Mouse (Mus musculus): ENCODE data around the gene Rarb.

Gene Rarb

DNA sequence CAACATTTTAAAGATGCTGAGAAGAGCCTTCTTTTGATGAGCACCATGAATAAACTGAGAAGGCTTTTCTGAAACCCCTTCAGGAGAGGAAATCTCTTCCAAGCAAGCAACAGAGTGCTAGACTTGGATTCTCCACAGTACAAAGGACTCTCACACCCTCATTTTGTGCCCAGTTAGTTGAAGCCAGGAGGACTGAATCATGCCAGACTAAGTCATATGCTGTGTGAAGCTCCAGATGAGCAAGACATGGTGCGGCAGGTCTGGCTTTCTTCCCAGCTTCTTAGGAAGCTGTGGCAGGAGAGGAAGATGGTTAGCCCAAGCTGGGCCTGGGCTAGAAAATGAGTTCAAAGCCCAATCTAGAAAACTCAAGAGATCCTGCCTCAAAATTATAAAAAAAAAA is 267.1 kb downstream of the Rarb start:
- Histone ChIP-seq H3K4me1 (replicated peaks; ENCODE audit: low read depth, low read length) (no peaks in the 10 kb centered on the region), H3K4me3 (replicated peaks; ENCODE audit: low read length) (no peak overlapping the region), H3K27me3 (ENCODE audit: insufficient read depth, low read length) (no peaks in the 10 kb centered on the region; the same call in 1 of the 2 replicates), H3K9me3 (ENCODE audit: low read length) (peaks cover 7% of the 10 kb centered on the region; the same call in 1 of the 2 replicates), H3K36me3 (ENCODE audit: insufficient read depth, low read length) (no peaks in the 10 kb centered on the region)
- TF ChIP-seq CTCF (conservative IDR thresholded peaks at IDR 0.05; ENCODE audit: low read length) (no peak), POU5F1 (IDR thresholded peaks at IDR 0.05; ENCODE audit: borderline replicate concordance, low read length) (no peak), NANOG (IDR thresholded peaks at IDR 0.05; ENCODE audit: borderline replicate concordance, low read length) (no peak)

DNA sequence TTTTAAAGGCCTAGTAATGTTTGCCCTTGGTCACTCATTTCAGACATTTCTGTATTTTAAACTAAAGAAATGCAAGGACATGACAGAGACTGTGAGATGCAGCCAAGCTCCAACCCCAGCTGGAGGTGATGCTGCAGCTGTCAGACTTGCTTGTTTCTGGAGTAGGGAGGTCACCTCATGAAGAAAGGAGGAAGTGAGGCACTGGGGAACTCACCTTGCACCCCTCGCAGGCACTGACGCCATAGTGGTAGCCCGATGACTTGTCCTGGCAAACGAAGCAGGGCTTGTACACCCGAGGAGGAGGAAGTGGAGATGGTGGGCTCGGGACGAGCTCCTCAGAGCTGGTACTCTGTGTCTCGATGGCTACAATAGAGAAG is 270.8 kb downstream of the Rarb start:
- H3K4me3 ChIP-seq (replicated peaks; ENCODE audit: low read length) = no peak overlapping the region
- TF ChIP-seq NANOG (IDR thresholded peaks at IDR 0.05; ENCODE audit: borderline replicate concordance, low read length) (no peak), POU5F1 (IDR thresholded peaks at IDR 0.05; ENCODE audit: borderline replicate concordance, low read length) (no peak), CTCF (conservative IDR thresholded peaks at IDR 0.05; ENCODE audit: low read length) (no peak)
- no peaks in the 10 kb centered on the region for H3K9me3 ChIP-seq (ENCODE audit: low read length)
- H3K27me3 ChIP-seq (ENCODE audit: insufficient read depth, low read length) = no peaks in the 10 kb centered on the region; the same call in 1 of the 2 replicates
- H3K4me1 ChIP-seq (replicated peaks; ENCODE audit: low read depth, low read length) = no peaks in the 10 kb centered on the region
- no peaks in the 10 kb centered on the region for H3K36me3 ChIP-seq (ENCODE audit: insufficient read depth, low read length)

DNA sequence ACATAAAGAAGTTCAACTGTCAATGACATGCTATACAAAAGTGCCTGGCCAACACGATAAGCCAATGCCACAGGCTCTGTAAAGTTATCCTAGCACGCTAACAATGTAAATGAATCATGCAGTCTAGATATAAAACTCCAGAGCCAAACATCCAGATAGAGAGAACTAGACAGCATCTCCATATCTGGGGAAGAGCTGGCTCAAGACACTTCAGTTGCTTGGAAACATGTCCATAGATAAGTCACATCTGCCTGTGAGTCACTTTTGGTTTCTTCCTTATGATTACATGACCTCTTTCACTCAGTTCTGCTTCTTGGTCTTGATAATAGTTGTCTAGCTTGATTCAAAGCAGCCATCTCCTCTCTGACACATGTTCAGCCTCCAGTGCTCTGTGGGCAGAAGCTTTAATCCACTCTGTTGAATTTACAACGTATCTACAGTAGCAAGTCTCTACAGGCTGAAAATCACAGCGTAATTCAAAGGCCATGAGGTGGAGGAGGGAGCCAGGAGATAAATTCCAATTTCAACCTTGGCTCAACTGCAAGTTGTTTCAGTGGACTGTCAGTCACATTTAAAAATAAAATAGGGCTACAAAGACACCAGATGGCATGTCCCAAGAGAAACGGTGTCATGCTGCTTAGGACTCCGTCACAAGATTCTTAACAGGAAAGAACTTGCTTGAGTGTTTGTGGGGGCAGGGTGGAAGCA is 271.3 kb downstream of the Rarb start:
- Histone ChIP-seq H3K4me1 (replicated peaks; ENCODE audit: low read depth, low read length) (no peaks in the 10 kb centered on the region), H3K36me3 (ENCODE audit: insufficient read depth, low read length) (no peaks in the 10 kb centered on the region), H3K27me3 (ENCODE audit: insufficient read depth, low read length) (no peaks in the 10 kb centered on the region), H3K9me3 (ENCODE audit: low read length) (no peaks in the 10 kb centered on the region), H3K4me3 (replicated peaks; ENCODE audit: low read length) (no peak overlapping the region)
- TF ChIP-seq POU5F1 (IDR thresholded peaks at IDR 0.05; ENCODE audit: borderline replicate concordance, low read length) (no peak), NANOG (IDR thresholded peaks at IDR 0.05; ENCODE audit: borderline replicate concordance, low read length) (no peak)

DNA sequence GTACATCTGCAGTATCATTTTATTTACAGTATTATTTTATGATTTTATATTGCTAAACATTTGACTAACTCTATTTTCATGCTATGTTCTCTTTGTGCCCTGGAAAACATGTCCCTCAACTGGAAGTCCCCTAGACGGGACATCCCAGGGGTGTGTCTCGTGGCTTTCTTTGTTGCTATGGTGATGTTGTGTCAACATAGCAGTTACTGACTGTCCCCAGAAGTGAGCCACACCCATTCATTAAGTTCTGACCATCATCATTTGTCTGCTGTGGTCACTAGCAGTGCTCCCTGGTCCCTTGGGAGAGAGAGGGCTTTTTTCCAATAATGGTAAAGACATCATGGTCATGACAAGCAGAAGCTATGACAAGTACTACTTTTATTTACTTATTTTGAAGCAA is 274.0 kb downstream of the Rarb start:
- H3K36me3 ChIP-seq (ENCODE audit: insufficient read depth, low read length) = no peaks in the 10 kb centered on the region
- no peaks in the 10 kb centered on the region for H3K4me1 ChIP-seq (replicated peaks; ENCODE audit: low read depth, low read length)
- no peak overlapping the region for H3K4me3 ChIP-seq (replicated peaks; ENCODE audit: low read length)
- TF ChIP-seq NANOG (IDR thresholded peaks at IDR 0.05; ENCODE audit: borderline replicate concordance, low read length) (no peak), CTCF (conservative IDR thresholded peaks at IDR 0.05; ENCODE audit: low read length) (no peak), POU5F1 (IDR thresholded peaks at IDR 0.05; ENCODE audit: borderline replicate concordance, low read length) (no peak)
- H3K9me3 ChIP-seq (ENCODE audit: low read length) = no peaks in the 10 kb centered on the region
- H3K27me3 ChIP-seq (ENCODE audit: insufficient read depth, low read length) = no peaks in the 10 kb centered on the region

- Histone ChIP-seq H3K4me3 (replicated peaks; ENCODE audit: low read length) (no peak overlapping the region), H3K9me3 (ENCODE audit: low read length) (no peaks in the 10 kb centered on the region), H3K27me3 (ENCODE audit: insufficient read depth, low read length) (no peaks in the 10 kb centered on the region), H3K36me3 (ENCODE audit: insufficient read depth, low read length) (no peaks in the 10 kb centered on the region), H3K4me1 (replicated peaks; ENCODE audit: low read depth, low read length) (no peaks in the 10 kb centered on the region)
- no peak for TF ChIP-seq POU5F1 (IDR thresholded peaks at IDR 0.05; ENCODE audit: borderline replicate concordance, low read length)
- no peak for TF ChIP-seq CTCF (conservative IDR thresholded peaks at IDR 0.05; ENCODE audit: low read length)
- TF ChIP-seq NANOG (IDR thresholded peaks at IDR 0.05; ENCODE audit: borderline replicate concordance, low read length) = no peak
Observed at GRCm38 (mm10) chr14:16541641-16542040, 277.3 kb downstream of the Rarb start.

DNA sequence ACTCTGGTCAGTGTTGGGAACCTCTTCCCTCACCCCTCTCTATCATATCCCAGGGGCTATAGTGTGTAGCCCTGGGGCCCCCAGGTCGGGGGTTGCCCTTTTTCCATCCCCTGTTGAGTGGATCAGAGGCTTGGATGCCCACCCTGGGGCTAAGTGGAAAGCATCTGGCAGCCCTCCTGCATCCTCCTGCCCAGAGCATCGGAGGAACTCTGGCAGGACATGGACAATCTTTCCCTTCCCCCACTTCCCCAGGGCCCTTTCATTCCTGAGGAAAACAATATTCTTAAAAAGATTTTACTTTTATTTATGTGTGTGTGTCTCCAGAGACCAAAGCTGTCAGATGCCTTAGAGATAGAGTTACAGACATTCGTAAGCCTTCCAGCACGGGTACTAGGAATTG is 281.5 kb downstream of the Rarb start:
- TF ChIP-seq CTCF (conservative IDR thresholded peaks at IDR 0.05; ENCODE audit: low read length) = no peak
- no peak for TF ChIP-seq POU5F1 (IDR thresholded peaks at IDR 0.05; ENCODE audit: borderline replicate concordance, low read length)
- TF ChIP-seq NANOG (IDR thresholded peaks at IDR 0.05; ENCODE audit: borderline replicate concordance, low read length) = no peak
- Histone ChIP-seq H3K4me1 (replicated peaks; ENCODE audit: low read depth, low read length) (no peaks in the 10 kb centered on the region), H3K4me3 (replicated peaks; ENCODE audit: low read length) (no peak overlapping the region), H3K27me3 (ENCODE audit: insufficient read depth, low read length) (no peaks in the 10 kb centered on the region), H3K36me3 (ENCODE audit: insufficient read depth, low read length) (no peaks in the 10 kb centered on the region), H3K9me3 (ENCODE audit: low read length) (no peaks in the 10 kb centered on the region)

- Histone ChIP-seq H3K9me3 (ENCODE audit: low read length) (peaks cover 6% of the 10 kb centered on the region; the same call in 1 of the 2 replicates), H3K4me1 (replicated peaks; ENCODE audit: low read depth, low read length) (no peaks in the 10 kb centered on the region), H3K36me3 (ENCODE audit: insufficient read depth, low read length) (no peaks in the 10 kb centered on the region), H3K27me3 (ENCODE audit: insufficient read depth, low read length) (no peaks in the 10 kb centered on the region), H3K4me3 (replicated peaks; ENCODE audit: low read length) (no peak overlapping the region)
- TF ChIP-seq POU5F1 (IDR thresholded peaks at IDR 0.05; ENCODE audit: borderline replicate concordance, low read length) (no peak), NANOG (IDR thresholded peaks at IDR 0.05; ENCODE audit: borderline replicate concordance, low read length) (no peak), CTCF (conservative IDR thresholded peaks at IDR 0.05; ENCODE audit: low read length) (no peak)
Observed at GRCm38 (mm10) chr14:16528631-16529030, 290.3 kb downstream of the Rarb start.

DNA sequence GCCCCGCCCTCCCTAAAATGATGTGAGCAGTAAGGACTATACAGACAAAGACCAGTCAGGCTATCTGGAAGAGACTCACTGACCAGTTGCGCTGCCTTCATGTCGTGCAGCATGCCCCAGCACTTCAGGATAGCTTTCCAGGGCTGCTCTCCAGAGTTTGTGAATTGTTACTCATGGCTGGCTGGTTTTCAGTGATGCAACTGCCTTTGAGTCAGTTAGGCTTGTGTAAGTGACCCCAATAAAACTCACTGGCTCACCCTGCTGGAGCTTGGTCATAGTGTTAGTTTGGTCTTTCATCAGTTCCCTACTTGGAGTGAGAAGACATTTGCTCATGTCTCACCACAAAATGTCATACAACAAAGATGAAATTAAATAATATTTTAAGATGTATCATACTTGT is 292.8 kb downstream of the Rarb start:
- H3K4me1 ChIP-seq (replicated peaks; ENCODE audit: low read depth, low read length) = no peaks in the 10 kb centered on the region
- H3K27me3 ChIP-seq (ENCODE audit: insufficient read depth, low read length) = no peaks in the 10 kb centered on the region
- H3K4me3 ChIP-seq (replicated peaks; ENCODE audit: low read length) = no peak overlapping the region
- TF ChIP-seq NANOG (IDR thresholded peaks at IDR 0.05; ENCODE audit: borderline replicate concordance, low read length) (no peak), CTCF (conservative IDR thresholded peaks at IDR 0.05; ENCODE audit: low read length) (no peak), POU5F1 (IDR thresholded peaks at IDR 0.05; ENCODE audit: borderline replicate concordance, low read length) (no peak)
- H3K36me3 ChIP-seq (ENCODE audit: insufficient read depth, low read length) = no peaks in the 10 kb centered on the region
- H3K9me3 ChIP-seq (ENCODE audit: low read length) = peaks cover 6% of the 10 kb centered on the region; the same call in 1 of the 2 replicates
